Mouse (Mus musculus): Measurements from ENCODE around the gene Tle2.

- TF ChIP-seq CTCF (conservative IDR thresholded peaks at IDR 0.05; ENCODE audit: insufficient read depth, insufficient read length, low read depth, low read length) (no peak), POLR2A (IDR thresholded peaks at IDR 0.05; ENCODE audit: low read depth, low read length) (no peak)
These were observed 28.0 kb upstream of the Tle2 start for GRCm38 (mm10) chr10:81546332-81546731.
